Mouse (Mus musculus) intestine, embryonic 14.5 days (tissue): ENCODE results near the gene Arhgap15. TPM values are rescaled to one million over a fixed set of nuclear protein-coding genes. Genes with fewer than 3 reads are reported as not detected.
A peak's percentile ranks its signal among the peaks of the same experiment; 100 is the strongest.

Experiments
- ATAC-seq: fragments of 200-750 bp; cut with Nextera tagmentation; replicated peaks from 2 replicates; pipeline ENCODE4 v1.8.0; 2017; ENCODE audit warnings: low read depth, moderate number of reproducible peaks, moderate TSS enrichment, moderate library complexity; ENCODE audit not compliant: low FRiP score, low TSS enrichment
- DNase-seq: peaks from one replicate; pipeline ENCODE4 v3.0.0-alpha.2; 2018; ENCODE audit warnings: low spot score
- H3K27ac ChIP-seq: fragments of 300-500 bp; sonication (generic); 2 replicates; pipeline ENCODE4 v1.5.1; 2014; ENCODE audit warnings: low read depth, mild to moderate bottlenecking, control low read depth
- H3K27me3 ChIP-seq: fragments of 300-500 bp; sonication (generic); replicated peaks from 2 replicates; pipeline ENCODE4 v1.6.1; 2014; ENCODE audit warnings: low read length, control low read depth; ENCODE audit not compliant: control insufficient read depth, insufficient read depth
- H3K36me3 ChIP-seq: fragments of 300-500 bp; sonication (generic); 2 replicates; pipeline ENCODE4 v1.6.1; 2014; ENCODE audit warnings: low read length, control low read depth; ENCODE audit not compliant: control insufficient read depth, insufficient read depth
- H3K4me1 ChIP-seq: fragments of 300-500 bp; sonication (generic); replicated peaks from 2 replicates; pipeline ENCODE4 v1.6.1; 2014; ENCODE audit warnings: low read length, control low read depth, mixed read lengths; ENCODE audit not compliant: control insufficient read depth, insufficient read depth
- H3K4me2 ChIP-seq: fragments of 300-500 bp; sonication (generic); 2 replicates; pipeline ENCODE4 v1.6.1; 2014; ENCODE audit warnings: low read length
- H3K4me3 ChIP-seq: fragments of 300-500 bp; sonication (generic); 2 replicates; pipeline ENCODE4 v1.5.1; 2014; ENCODE audit warnings: low read depth, low read length, control low read depth, mixed read lengths
- H3K9ac ChIP-seq: fragments of 300-500 bp; sonication (generic); 2 replicates; pipeline ENCODE4 v1.6.1; 2014; ENCODE audit warnings: mild to moderate bottlenecking, low read length
- H3K9me3 ChIP-seq: fragments of 300-500 bp; sonication (generic); 2 replicates; pipeline ENCODE4 v1.6.1; 2016; ENCODE audit warnings: low read length, control low read depth; ENCODE audit not compliant: control insufficient read depth
- WGBS: fragments of 180-500 bp; shearing (Covaris S2); extraction: QIAGEN DNeasy Blood & Tissue Kit; methylation state at CpG from one replicate; pipeline ENCODE4 v1.1.7; 2014; 5-methylcytosine and 5-hydroxymethylcytosine counted together
- polyA plus RNA-seq: library from polyadenylated mRNA; unstranded; fragments of >200 nt; fragmentation: Nextera tagmentation; extraction: Ambion mirVana; gene quantifications from 2 replicates; pipeline ENCODE4 v1.2.1, GENCODE M21; 2014

The Arhgap15 gene
- polyA plus RNA-seq, 1 experiment from 2014 or later, result 1.5 TPM

DNA sequence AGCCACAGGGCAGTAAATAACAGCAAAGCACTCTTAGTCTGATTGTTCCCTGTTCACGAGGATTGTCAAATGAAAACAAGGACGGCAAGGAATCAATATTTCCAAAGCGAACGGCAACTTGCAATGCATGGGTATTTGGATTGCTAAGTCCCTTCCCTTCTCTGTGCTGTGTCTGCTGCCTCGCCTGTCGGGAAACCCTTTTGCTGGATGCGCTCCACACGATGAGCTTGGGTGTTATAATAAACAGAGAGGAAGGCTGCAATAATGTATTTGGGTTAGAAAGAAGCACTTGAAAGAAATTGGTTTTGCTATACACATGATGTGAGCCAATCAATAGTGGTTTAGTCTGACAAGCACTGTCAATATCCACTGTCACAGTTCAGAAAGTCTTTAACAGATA is 357.7 kb downstream of the Arhgap15 start:
- peaks cover 16% of the 10 kb centered on the region for H3K4me1 ChIP-seq
- DNase-seq, result no peak
- ATAC-seq, result no peak
- no peaks in the 10 kb centered on the region for H3K27me3 ChIP-seq
- no peak overlapping the region for H3K4me2 ChIP-seq
- no peaks in the 10 kb centered on the region for H3K36me3 ChIP-seq
- WGBS, result 47% methylated on average over 8 of the region's 8 CpGs
- H3K9me3 ChIP-seq, result no peaks in the 10 kb centered on the region
- no peak overlapping the region for H3K27ac ChIP-seq
- no peak overlapping the region for H3K9ac ChIP-seq
- H3K4me3 ChIP-seq, result no peak overlapping the region

GRCm38 (mm10) chr2:44111276-44111675 is 362.7 kb downstream of the Arhgap15 start:
- Histone ChIP-seq H3K4me2 (no peak overlapping the region), H3K27ac (no peak overlapping the region), H3K4me1 (peaks cover 9% of the 10 kb centered on the region), H3K36me3 (no peaks in the 10 kb centered on the region), H3K9me3 (no peaks in the 10 kb centered on the region), H3K27me3 (no peaks in the 10 kb centered on the region), H3K9ac (no peak overlapping the region), H3K4me3 (no peak overlapping the region)
- 74% methylated on average over 3 of the region's 3 CpGs for WGBS
- DNase-seq (no peak), ATAC-seq (no peak)

DNA sequence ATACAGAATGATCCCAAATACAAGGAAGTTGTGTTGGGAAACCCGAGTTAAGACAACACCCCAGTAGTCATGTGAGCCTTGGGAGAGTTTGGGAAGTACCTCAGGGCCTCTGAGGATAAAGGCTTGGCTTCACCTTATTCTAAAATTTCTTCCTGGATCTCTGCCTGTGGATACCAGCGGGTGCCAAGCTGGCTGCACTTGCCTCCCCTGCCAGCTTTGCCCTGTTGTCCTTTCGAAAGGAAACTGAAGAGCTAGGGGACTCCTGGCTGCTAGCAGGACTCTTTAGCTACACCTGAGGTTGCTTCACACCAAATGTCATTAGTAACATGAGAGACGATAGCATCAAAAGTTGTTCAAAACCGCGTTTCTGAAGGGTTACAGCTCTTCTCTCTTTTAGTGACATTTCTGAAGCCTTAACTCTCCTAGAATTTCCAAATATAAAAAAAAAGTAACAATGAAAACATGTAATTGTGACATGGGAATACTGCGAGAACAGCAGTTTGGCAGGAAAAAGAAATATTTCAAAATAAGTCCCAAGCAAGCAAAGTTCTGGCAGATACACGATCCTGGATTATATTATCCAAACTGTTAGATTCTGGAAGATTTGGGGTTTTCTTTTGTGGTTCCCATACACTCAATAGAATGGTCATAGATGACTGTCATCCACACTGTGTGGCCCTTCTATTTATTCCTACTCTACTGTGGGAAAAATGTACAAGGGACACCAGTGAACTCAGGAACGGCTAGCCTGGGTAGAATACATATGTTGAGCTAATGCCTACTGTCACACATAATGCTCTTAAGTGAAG is 364.6 kb downstream of the Arhgap15 start:
- no peak for DNase-seq
- Histone ChIP-seq H3K4me1 (peaks cover 6% of the 10 kb centered on the region; the same call in 1 of the 2 replicates), H3K36me3 (no peaks in the 10 kb centered on the region), H3K9ac (no peak overlapping the region), H3K27me3 (no peaks in the 10 kb centered on the region), H3K4me2 (no peak overlapping the region), H3K27ac (peak overlapping the region; percentile 60), H3K4me3 (no peak overlapping the region), H3K9me3 (no peaks in the 10 kb centered on the region)
- no peak for ATAC-seq
- 80% methylated on average over 9 of the region's 9 CpGs for whole genome bisulfite sequencing

GRCm38 (mm10) chr2:44114296-44114695 is 365.7 kb downstream of the Arhgap15 start:
- Histone ChIP-seq H3K36me3 (no peaks in the 10 kb centered on the region), H3K27me3 (no peaks in the 10 kb centered on the region), H3K4me2 (no peak overlapping the region), H3K27ac (peak overlapping the region; percentile 71), H3K9me3 (no peaks in the 10 kb centered on the region), H3K4me1 (peaks cover 6% of the 10 kb centered on the region; the same call in 1 of the 2 replicates), H3K4me3 (no peak overlapping the region), H3K9ac (no peak overlapping the region)
- ATAC-seq (no peak), DNase-seq (no peak)
- WGBS, result 29% methylated on average over 2 of the region's 2 CpGs

- no peaks in the 10 kb centered on the region for H3K27me3 ChIP-seq
- ATAC-seq (no peak), DNase-seq (no peak)
- H3K27ac ChIP-seq, result no peak overlapping the region
- 79% methylated on average over 5 of the region's 5 CpGs for WGBS
- no peaks in the 10 kb centered on the region for H3K9me3 ChIP-seq
- H3K4me3 ChIP-seq, result no peak overlapping the region
- no peaks in the 10 kb centered on the region for H3K4me1 ChIP-seq
- H3K4me2 ChIP-seq, result no peak overlapping the region
- H3K36me3 ChIP-seq, result no peaks in the 10 kb centered on the region
- H3K9ac ChIP-seq, result no peak overlapping the region
Observed at GRCm38 (mm10) chr2:44121162-44121561, 372.5 kb downstream of the Arhgap15 start.

- Histone ChIP-seq H3K9ac (no peak overlapping the region), H3K27ac (no peak overlapping the region), H3K4me2 (no peak overlapping the region), H3K36me3 (no peaks in the 10 kb centered on the region), H3K27me3 (no peaks in the 10 kb centered on the region), H3K9me3 (no peaks in the 10 kb centered on the region), H3K4me3 (no peak overlapping the region), H3K4me1 (no peaks in the 10 kb centered on the region)
- 66% methylated on average over 2 of the region's 2 CpGs for WGBS
- ATAC-seq, result no peak
- DNase-seq, result no peak
Observed at GRCm38 (mm10) chr2:44123246-44123645, 374.6 kb downstream of the Arhgap15 start.

GRCm38 (mm10) chr2:44124093-44124492 is 375.5 kb downstream of the Arhgap15 start:
- H3K36me3 ChIP-seq, result no peaks in the 10 kb centered on the region
- ATAC-seq, result no peak
- H3K9me3 ChIP-seq, result no peaks in the 10 kb centered on the region
- H3K4me2 ChIP-seq, result no peak overlapping the region
- WGBS, result 68% methylated on average over 3 of the region's 3 CpGs
- H3K4me3 ChIP-seq, result no peak overlapping the region
- H3K4me1 ChIP-seq, result no peaks in the 10 kb centered on the region
- H3K27me3 ChIP-seq, result no peaks in the 10 kb centered on the region
- no peak overlapping the region for H3K9ac ChIP-seq
- H3K27ac ChIP-seq, result no peak overlapping the region
- no peak for DNase-seq

GRCm38 (mm10) chr2:44124683-44125082 is 376.1 kb downstream of the Arhgap15 start:
- Histone ChIP-seq H3K27ac (no peak overlapping the region), H3K4me2 (no peak overlapping the region), H3K9ac (no peak overlapping the region), H3K9me3 (no peaks in the 10 kb centered on the region), H3K36me3 (no peaks in the 10 kb centered on the region), H3K4me1 (no peaks in the 10 kb centered on the region), H3K4me3 (no peak overlapping the region), H3K27me3 (no peaks in the 10 kb centered on the region)
- DNase-seq (no peak), ATAC-seq (no peak)
- WGBS, result 75% methylated on average over 3 of the region's 3 CpGs
